Mouse (Mus musculus) urinary bladder, postnatal 14 days (tissue): ENCODE results near the gene Aldoart2.
"Not testable (repeated sequence)": the region's sequence is repeated elsewhere in the genome, so short reads cannot be mapped to it uniquely, and the experiment has no call there.

Source experiments
- DNase-seq: peaks from one replicate; pipeline ENCODE4 v3.0.0; 2021; ENCODE audit warnings: low spot score

Gene Aldoart2

DNA sequence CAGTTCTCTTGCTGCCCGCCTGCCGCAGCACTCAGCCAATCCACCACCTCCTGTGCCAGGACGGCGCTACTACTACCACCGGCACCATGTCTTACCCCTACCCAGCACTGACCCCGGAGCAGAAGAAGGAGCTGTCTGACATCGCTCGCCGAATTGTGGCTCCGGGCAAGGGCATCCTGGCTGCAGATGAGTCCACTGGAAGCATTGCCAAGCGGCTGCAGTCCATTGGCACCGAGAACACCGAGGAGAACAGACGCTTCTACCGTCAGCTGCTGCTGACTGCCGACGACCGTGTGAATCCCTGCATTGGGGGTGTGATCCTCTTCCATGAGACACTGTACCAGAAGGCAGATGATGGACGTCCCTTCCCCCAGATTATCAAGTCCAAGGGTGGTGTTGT lies at the start of gene Aldoart2:
Aldoart2 (plus strand) TSS at position 34 of the 400 bp plus-strand sequence.
- DNase-seq = no peak

DNA sequence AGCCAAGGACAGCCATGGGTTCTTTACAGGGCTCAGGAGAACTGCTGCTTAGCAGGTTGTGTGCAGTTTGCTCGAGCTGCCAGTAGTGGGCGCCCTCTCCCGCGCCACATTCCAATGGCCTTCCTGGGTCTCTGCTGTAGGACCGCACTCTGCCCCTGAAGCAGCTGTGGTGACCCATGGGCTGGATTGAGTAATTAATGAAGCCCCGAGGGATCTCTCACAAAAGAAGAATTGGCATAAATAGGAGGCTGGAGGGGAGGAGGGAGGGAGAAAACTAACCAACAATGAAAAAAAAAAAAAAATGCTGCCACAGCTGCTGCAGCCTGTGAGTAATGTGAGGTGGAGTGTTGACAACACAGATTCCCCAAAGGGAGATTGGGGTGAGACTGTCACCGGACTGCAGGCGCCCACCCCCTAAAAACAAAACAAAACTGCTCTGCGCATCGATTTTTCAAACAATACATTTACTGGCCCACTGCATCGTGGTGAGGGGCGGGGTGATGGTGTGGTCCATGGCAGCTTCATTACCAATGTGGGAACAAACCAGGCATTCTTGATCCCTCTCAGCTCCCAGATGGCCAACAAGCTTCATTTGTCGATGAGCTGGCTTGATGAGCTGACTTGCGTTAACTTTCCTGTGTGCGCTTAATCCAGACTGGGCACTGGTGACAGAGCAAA lies 46.8 kb upstream of the Aldoart2 start:
- DNase-seq = peak; percentile 14

DNA sequence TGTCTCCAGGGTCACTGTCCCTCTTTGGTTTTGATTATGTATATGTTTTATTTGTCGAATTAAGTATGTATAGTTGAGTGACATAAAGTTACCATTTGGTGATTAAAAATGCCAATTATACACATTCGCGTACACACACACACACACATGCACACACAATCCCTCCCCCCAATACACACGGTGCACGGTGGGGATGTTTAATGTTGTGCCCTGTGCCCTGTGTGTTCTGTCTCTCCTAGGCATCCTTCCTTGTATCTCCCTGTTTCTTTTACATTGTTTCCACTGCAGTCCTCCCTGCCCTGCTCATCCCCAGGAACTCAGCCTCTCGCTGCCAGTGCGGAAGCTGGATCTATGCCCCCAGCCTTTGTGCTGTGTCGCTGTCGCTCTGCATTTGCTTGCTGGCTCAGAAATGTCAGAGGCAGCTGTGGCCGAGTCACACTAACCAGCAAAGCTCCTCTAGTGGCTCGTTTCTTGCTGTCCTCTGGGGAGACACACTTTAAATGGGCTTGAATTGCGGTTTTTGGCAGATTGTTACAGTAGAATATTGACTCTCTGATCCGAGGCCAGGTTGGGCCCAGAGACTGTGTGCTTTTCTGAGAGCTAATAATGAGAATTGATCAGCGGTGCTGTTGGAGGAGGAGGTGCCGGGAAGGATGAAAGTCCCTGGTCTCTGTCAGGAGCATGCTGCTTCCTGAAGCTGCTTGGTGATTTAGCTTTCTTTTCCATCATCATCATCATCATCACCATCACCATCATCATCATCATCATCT lies 37.9 kb upstream of the Aldoart2 start:
- no peak for DNase-seq

DNA sequence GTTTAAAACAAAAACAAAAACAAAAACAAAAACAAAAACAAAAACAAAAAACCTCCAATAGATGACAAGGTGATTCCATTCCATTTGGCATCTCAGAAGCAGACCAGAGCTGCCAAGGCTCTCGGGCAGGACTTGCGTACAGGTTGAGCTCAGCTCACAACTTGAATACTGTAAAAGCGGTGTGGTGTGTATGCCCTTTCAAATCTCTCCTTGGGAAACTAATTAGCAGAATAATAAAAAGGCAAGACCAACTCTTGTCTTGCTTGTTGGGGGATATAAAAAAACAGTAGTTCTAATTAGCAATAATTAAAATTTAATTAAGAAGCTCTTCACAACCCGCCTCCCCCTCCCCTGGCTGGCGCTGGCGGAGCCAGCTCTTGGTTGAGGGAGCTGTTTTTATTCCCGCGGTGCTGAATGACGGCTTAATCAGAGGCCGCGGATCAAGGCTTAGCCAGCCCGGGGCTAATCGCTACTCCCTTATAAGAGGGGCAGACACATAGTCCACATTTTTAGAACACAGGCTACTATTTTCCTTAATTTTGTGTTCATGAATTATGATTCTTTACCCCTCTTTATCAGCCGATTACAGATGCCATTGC lies 28.4 kb upstream of the Aldoart2 start:
- DNase-seq = no peak

DNA sequence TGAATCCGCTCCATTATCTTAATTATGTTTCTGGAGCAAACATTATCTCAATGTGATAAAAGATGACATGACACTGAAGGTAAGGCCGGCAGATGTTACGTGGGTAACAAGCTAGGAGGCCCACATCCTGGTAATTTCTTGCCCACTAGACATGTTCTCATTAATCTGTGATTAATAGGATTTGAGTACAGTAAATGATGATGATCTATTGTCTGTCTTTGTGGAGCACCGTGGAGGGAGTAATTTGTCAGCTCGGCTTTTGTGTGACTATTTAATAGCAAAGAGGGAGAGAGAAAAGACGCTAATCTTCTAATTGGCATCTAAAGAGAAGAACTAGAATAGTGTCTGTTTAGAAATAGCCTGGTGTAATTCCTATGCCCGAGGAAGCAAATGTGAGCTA lies 27.3 kb upstream of the Aldoart2 start:
- no peak for DNase-seq

DNA sequence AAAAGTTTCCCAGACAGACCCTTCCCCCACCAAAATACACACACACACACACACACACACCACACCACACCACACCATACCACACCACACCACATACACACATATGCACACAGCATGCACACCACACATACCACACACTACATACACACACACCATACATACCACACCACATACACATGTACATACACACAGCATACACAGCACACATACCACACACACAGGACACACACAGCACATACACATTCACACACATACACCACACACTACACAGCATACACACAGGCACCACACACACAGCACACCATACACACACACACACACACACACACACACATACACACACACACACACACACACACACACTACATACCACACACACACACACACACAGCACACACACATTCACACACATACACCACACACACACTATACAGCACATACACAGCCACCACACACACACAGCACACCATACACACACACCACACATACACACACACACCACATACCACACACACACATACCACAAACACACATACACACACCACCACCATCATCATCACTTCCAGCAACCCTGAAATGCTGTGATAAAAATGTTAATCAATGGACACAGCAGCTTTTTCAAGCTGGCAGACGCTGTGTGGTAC lies 26.6 kb upstream of the Aldoart2 start:
- DNase-seq = no peak

DNA sequence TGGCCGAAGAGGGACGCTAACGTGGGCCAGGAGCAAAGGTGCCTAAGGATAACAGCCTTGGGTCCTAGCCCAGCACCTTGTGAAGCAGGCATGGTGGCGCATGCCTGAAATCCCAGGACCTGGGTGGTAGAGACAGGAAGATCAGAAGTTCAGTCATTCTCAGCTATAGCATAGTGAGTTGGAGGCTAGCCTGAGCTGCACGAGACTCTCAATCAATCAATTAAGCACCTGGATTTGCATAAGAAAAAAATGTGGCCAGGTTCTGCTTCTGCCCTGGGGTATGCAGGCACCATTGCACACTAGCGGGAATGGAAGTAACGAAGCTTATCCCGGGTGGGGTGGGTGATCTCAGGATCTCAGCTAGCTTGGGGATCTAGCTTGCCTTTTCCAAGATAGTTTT lies 25.9 kb upstream of the Aldoart2 start:
- no peak for DNase-seq

DNA sequence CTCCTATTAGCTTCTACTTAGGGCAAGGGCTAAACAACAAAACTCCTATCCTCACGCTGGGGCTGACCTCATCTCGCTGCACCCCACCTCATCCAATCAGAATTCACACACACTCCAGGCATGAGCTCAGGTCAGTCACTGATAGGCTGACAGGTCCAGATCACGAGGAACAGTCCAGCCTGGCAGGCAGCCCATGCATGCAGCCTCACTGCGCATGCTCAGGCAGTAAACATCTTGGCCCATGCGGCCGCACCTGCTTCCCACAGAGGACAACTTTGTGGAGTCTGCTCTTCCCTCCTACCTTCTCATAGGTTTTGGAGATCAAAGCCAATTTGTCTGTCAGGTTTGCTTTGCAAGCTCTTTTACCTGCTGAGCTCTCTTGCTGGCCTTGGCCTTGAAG lies 10.1 kb upstream of the Aldoart2 start:
- not testable (repeated sequence) for DNase-seq

DNA sequence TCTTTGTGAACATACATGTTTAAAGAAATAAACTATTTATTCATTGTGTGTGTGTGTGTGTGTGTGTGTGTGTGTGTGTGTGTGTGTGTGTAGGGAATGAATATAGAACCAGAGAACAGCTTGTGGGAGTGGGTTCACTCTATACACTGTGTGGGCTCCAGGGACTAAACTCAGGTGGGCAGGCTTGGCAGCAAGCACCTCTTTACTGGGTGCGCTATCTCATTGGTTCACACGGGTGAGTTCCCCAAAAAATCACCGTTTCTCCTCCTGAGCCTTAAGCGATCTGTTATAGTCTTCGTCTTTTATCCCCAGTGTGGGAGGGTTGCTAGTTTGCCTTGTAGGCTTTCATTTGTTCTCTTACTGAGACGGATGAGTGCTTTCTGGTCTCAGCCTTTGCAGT lies 7.2 kb upstream of the Aldoart2 start:
- no peak for DNase-seq

DNA sequence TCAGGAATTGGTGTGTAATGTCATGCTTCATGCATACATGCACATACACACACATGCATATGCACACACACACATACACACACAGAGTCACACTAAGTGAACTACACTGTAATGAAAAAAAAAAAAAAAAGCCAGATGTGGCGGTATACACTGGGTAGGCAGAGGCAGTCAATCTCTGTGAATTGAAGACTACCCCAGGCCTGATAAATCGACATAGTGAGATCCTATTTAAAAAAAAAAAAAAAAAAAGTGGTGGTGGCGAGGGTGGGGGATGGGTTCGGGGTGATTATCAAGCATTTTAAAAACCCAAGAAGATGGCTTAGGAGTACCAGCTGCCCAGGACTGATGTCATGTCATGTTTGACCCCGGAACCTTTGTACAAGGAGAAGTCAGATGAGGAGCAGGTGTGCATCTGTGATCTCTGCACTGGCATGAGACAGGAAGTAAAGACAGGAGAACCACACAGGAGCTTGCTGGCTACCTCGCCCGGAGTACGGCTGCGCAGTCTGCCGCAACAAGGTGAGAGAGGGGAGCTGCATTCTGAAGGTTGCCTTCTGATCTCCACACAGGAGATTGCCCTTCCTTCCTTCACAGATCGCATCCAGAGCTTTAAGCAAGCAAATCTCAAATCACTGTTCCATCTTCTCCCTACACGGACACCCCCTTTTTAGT lies 5.7 kb upstream of the Aldoart2 start:
- DNase-seq = no peak

DNA sequence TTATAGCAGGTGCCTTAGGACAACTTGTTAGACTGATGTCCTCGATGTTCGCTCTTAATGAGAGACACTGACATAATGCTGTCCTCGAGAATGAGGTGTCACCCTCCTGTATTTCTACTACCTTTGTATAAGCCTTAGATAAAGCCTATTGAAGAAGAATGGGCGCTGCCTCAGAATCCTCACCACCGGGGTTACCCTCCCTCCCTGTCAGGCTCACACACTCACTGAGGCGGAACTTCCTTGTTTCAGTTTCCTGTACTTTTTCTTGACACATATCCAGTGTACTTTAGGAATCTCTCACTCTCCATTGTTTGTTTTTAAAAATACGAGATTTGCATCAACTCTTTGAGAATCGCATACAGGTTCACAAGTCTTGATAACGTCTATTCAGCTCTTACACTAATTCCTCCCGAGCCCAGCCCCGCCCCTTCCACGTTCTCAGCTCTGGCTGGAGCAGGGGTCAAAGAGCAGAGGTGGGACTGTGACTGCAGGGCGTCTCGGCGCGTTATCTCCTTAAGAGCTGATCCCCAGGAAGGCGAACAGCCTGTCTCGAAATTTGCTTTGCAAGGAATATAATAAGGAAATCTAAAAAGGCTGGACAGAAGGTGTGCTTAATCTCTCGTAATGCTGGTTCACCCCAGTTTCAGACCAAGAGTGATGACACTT lies 4.9 kb upstream of the Aldoart2 start:
- DNase-seq = peak; percentile 8

DNA sequence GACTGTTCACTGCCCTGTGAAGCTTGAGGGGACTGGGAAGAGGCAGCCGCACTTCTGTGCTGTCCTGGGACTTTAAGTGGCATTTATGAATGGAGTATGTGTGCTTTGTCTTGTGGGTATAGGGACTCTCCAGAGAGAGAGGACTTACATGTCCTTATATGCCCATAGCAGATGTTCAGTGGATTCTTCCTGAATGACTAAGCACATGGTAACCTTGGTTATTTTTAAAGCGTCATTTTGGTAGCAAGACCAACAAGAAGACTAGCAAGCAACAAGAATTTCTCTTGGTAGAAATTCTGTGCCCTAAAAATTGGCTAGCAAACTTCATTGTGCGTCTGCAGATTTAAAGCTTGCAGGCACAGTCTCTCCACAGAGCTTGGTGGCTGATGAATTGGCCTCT lies 1.3 kb upstream of the Aldoart2 start:
- DNase-seq = no peak

DNA sequence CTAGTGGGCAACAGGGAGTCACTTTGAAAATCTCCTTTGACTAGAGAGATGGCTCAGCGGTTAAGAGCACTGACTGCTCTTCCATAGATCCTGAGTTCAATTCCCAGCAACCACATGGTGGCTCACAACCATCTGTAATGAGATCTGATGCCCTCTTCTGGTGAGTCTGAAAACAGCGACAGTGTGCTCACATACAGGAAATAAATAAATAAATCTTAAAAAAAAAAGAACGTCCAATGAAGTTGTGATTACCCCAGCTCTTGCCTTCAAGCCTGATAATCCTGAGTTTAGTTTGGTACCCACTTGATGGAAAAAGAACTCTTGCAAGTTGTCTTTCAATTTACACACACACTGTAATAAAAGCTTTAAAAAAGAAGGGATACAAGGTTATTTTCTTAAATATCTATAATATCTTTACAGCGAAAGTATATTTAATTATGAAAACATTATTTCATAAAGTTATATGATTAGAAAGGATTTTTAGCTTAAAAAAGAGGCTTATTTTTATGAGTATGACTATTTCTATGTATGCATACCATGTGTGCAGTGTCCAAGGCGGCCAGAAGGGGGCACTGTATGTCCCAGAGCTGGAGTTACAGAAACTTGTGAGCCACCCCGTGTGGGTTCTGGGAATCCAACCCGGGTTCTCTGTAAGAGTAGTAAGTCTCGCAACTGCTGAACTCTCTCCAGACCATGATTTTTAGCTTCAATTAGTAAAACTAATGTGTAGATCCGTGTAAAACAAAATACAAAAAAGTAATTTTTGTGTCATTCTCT lies 664 bp upstream of the Aldoart2 start:
- no peak for DNase-seq

DNA sequence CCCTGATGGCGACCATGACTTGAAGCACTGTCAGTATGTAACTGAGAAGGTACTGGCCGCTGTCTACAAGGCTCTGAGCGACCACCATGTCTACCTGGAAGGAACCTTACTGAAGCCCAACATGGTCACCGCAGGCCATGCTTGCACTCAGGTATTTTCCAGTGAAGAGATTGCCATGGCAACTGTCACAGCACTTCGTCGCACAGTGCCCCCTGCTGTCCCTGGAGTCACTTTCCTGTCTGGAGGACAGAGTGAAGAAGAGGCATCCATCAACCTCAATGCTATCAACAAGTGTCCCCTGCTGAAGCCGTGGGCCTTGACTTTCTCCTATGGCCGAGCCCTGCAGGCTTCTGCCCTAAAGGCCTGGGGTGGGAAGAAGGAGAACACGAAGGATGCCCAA lies 828 bp downstream of the Aldoart2 start:
- DNase-seq = no peak

DNA sequence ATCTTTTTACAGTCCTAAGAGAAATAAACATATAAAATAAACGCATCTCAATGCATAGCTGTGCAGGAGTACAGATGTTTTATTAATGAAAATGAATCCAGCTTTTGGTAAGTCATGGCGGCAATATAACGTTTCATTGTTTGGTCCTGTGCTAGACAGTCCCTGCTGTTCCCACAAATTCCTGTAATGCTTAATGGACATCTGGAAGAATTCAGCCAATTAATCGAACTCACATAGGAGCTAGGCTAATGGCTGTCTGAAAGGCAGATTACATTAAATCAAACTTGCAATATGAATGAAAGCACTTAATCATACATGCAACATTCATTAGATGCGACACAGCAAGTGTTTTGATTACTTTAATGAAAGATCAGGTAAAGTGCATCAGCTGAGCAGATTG lies 1.8 kb downstream of the Aldoart2 start:
- DNase-seq = no peak

DNA sequence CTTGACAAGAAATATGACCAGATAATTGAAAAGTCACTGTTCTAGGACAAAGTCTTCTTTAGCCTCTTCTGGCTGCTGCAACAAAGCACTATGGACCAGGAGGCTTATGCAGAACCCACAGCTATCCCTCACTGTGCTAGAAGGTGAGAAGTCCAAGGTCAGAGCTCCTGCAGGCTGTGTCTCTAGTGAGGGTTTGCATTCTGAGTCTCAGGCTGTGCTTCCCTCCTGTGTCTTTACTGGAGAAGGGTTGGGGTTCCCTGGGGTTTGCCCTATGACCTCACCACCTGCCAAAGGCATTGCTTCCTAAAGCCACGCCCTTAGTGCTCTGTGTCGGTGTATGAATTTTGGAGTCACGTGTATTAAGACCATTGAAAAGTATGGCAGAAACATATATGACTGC lies 3.4 kb downstream of the Aldoart2 start:
- no peak for DNase-seq

DNA sequence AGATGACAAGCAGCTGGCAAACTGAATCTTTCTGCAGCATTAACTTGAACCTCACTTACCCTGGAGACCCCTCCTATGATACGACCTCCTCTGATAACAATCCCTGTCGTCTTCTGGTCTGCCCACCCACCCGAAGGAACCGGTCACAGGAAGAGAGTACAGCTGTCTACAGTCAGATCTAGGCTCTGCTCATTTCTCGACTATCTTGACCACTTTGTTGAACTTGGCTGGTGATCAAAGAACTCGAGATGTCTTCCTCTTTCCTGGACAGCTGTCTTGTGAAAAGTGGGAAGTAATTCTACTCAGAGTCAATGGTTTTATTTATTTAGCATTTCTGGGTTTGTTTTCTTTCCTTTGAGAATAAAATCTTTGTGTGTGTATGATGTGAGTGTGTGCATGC lies 4.6 kb downstream of the Aldoart2 start:
- no peak for DNase-seq

DNA sequence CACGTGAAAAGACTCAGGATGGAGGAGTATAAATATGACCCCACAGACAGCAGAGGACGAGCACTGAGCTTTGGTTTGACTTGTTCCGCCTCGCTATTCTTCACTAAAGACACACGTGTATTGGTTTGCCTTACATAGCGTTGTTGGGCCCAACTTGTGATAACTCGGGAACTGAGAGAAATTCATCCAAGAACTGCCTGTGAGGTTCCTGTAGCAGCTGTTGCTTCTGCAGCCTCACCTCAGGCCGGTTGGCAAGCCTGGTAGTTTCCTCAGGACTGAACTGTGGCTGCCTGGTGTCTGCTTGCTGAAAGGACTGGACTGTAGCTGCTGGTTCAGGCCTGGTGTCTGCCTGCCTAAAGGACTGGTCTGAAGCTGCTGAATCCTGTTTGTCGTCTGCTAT lies 5.6 kb downstream of the Aldoart2 start:
- no peak for DNase-seq

DNA sequence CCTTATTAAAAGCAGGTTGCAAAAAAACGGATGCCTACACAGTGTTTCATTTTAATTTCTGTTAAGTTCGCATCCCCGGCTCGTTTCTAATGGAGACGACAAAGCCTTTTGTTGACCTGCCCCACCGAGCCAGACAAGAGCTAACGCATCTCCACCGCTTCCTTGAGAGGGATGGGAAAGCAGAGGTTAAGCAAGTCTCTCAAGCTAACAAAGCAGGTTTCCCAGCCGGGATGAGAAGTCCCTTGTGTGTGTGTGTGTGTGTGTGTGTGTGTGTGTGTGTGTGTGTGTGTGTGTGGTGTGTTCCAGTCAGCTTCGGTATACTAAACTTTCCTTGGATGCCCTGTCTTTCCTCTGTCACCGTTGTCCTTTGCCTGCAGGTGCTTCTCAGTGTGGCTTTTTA lies 6.1 kb downstream of the Aldoart2 start:
- DNase-seq = no peak

DNA sequence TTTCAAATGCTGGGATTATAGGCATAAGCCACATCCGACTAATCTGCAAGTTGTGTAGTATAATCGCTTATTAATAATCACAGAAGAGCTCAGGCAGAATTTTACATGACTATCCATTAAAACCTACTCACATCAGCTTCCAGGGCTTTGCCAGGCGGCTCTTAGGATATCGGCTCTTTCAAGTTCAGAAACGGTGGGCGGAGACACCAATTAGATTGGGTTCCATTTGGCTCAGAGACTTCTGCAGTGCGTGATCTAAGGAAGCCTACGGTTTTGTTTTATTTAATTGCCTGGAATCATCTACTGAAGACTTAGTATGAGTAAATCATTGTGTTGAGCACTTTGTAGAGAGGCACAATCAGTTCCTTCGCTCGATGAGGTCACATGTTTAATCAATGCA lies 6.6 kb downstream of the Aldoart2 start:
- no peak for DNase-seq

DNA sequence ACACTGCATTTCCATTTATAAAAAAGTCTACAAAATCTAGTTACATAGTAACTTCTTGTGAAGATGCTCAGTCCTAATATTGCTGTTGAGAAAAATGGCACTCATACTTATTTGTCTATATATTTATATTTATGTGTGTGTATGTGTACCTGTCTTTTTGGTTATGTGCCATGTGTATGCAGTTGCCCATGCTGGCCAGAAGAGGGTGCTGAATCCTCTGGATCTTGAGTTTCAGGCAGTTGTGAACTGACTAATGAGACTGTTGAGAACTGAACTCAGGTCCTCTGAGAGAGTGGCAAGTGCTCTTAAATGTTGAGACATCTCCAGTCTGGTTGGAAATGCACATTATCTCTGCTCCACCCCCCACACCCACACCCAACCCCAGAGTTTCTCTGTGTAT lies 8.1 kb downstream of the Aldoart2 start:
- no peak for DNase-seq
